Mouse (Mus musculus): ENCODE data around the gene C1rl. TPM values are rescaled to one million over a fixed set of nuclear protein-coding genes. Genes with fewer than 3 reads are reported as not detected.
A peak's percentile ranks its signal among the peaks of the same experiment; 100 is the strongest.
"Not testable (repeated sequence)": the region's sequence is repeated elsewhere in the genome, so short reads cannot be mapped to it uniquely, and the experiment has no call there.

C1rl gene
- polyA plus RNA-seq, 1 experiment from 2014 or later, result 0.58 TPM

DNA sequence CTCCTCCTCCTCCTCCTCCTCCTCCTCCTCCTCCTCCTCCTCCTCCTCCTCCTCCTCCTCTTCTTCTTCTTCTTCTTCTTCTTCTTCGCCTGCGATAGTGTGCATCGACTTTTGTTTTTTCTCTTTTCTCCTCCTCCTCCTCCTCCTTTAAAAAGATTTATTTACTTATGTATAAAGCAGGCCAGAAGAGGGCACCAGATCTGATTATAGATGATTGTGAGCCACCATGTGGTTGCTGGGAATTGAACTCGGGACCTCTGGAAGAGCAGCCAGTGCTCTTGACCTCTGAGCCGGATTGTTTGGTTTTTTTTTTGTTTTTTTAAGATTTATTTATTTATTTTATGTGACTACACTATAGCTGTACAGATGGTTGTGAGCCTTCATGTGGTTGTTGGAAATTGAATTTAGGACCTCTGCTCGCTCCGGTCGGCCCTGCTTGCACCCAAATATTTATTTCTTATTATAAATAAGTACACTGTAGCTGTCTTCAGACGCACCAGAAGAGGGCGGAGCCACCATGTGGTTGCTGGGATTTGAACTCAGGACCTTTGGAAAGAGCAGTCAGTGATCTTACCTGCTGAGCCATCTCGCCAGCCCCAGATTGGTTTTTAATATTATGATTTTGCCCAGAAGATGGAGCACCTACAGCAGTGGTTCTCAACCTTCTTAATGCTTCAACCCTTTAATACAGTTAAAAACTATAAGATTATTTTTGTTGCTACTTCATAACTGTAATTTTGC, 17.4 kb upstream of the C1rl start:
- not testable (repeated sequence) for H3K9me3 ChIP-seq (ENCODE audit: control insufficient read depth, low read length); H3K4me3 ChIP-seq (ENCODE audit: control insufficient read depth in 1 of 2, insufficient read depth in 1 of 2, low read depth in 1 of 2, low read length in 2 of 2); H3K9ac ChIP-seq (ENCODE audit: low read length); H3K36me3 ChIP-seq (ENCODE audit: control insufficient read depth, insufficient read depth, low read length); H3K4me2 ChIP-seq (ENCODE audit: low read length); H3K27me3 ChIP-seq (ENCODE audit: control insufficient read depth, insufficient read depth, low read length); H3K27ac ChIP-seq (replicated peaks in 1 of 2; ENCODE audit: control insufficient read depth in 1 of 2, insufficient read depth in 1 of 2, low read depth in 2 of 2, low read length in 2 of 2); ATAC-seq (ENCODE audit: insufficient number of reproducible peaks, insufficient read depth, low FRiP score, low read depth)
- peaks cover 8 to 11% of the 10 kb centered on the region in 2 experiments for H3K4me1 ChIP-seq (ENCODE audit: control insufficient read depth in 2 of 2, insufficient read depth in 2 of 2, low read length in 2 of 2)
- 83% methylated on average over 8 of the region's 11 CpGs for WGBS

DNA sequence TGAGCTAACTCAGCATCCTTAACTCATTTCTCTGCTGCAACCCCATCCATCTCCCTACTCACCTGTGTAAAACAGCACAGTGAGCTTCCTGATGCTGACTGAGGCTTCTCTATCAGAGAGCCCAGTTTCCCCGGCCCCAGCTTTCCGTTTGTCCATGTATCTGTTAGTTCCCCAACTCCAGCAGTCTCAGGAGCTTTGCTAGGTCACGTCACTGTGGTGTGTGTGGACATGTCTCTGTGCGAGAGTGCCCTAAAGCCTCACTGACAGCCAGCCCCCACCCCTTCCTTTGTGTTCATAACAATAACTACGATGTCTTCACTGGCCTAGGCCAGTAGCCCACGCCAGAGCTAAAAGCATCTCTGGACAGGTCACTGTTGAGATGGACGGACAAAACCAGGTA, 16.7 kb upstream of the C1rl start:
- Histone ChIP-seq H3K9ac (ENCODE audit: low read length) (no peak overlapping the region), H3K4me3 (ENCODE audit: control insufficient read depth in 1 of 2, insufficient read depth in 1 of 2, low read depth in 1 of 2, low read length in 2 of 2) (no peak overlapping the region), H3K27me3 (ENCODE audit: control insufficient read depth, insufficient read depth, low read length) (no peaks in the 10 kb centered on the region), H3K4me2 (ENCODE audit: low read length) (no peak overlapping the region), H3K9me3 (ENCODE audit: control insufficient read depth, low read length) (no peaks in the 10 kb centered on the region), H3K36me3 (ENCODE audit: control insufficient read depth, insufficient read depth, low read length) (no peaks in the 10 kb centered on the region), H3K27ac (replicated peaks in 1 of 2; ENCODE audit: control insufficient read depth in 1 of 2, insufficient read depth in 1 of 2, low read depth in 2 of 2, low read length in 2 of 2) (no peak overlapping the region), H3K4me1 (ENCODE audit: control insufficient read depth in 2 of 2, insufficient read depth in 2 of 2, low read length in 2 of 2) (peaks cover 8 to 11% of the 10 kb centered on the region in 2 experiments)
- WGBS, result 86% methylated on average over 7 of the region's 7 CpGs
- ATAC-seq (ENCODE audit: insufficient number of reproducible peaks, insufficient read depth, low FRiP score, low read depth), result no peak

GRCm38 (mm10) chr6:124476796-124477195, 16.1 kb upstream of the C1rl start:
- no peak overlapping the region for H3K9ac ChIP-seq (ENCODE audit: low read length)
- H3K27ac ChIP-seq (replicated peaks in 1 of 2; ENCODE audit: control insufficient read depth in 1 of 2, insufficient read depth in 1 of 2, low read depth in 2 of 2, low read length in 2 of 2), result no peak overlapping the region
- WGBS, result 87% methylated on average over 11 of the region's 11 CpGs
- ATAC-seq (ENCODE audit: insufficient number of reproducible peaks, insufficient read depth, low FRiP score, low read depth), result no peak
- no peak overlapping the region for H3K4me3 ChIP-seq (ENCODE audit: control insufficient read depth in 1 of 2, insufficient read depth in 1 of 2, low read depth in 1 of 2, low read length in 2 of 2)
- no peak overlapping the region for H3K4me2 ChIP-seq (ENCODE audit: low read length)
- peaks cover 8 to 11% of the 10 kb centered on the region in 2 experiments for H3K4me1 ChIP-seq (ENCODE audit: control insufficient read depth in 2 of 2, insufficient read depth in 2 of 2, low read length in 2 of 2)
- no peaks in the 10 kb centered on the region for H3K36me3 ChIP-seq (ENCODE audit: control insufficient read depth, insufficient read depth, low read length)
- H3K27me3 ChIP-seq (ENCODE audit: control insufficient read depth, insufficient read depth, low read length), result no peaks in the 10 kb centered on the region
- no peaks in the 10 kb centered on the region for H3K9me3 ChIP-seq (ENCODE audit: control insufficient read depth, low read length)

DNA sequence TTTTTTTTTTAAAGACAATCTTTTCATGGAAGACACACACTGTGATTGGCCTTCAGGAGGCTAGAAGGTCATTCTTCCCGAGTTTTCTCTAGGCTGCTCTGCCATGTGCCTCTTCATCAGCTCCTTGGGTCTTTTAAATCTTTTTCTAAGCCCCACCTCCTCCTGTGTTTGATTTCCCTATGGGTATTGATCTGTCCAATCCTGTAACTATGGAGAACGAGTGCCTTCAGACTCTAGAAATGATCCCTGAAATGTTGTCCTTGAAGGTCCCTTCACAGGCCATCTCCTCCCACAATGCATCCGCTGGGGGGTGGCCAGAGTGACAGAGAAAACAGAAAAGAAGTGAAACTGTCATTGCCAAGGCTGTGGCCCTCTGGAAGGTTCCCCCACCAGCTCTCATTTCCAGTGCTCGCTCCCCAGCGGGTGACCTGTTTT, 15.7 kb upstream of the C1rl start:
- Histone ChIP-seq H3K27ac (replicated peaks in 1 of 2; ENCODE audit: control insufficient read depth in 1 of 2, insufficient read depth in 1 of 2, low read depth in 2 of 2, low read length in 2 of 2) (no peak overlapping the region), H3K4me3 (ENCODE audit: control insufficient read depth in 1 of 2, insufficient read depth in 1 of 2, low read depth in 1 of 2, low read length in 2 of 2) (no peak overlapping the region), H3K9ac (ENCODE audit: low read length) (no peak overlapping the region), H3K4me2 (ENCODE audit: low read length) (no peak overlapping the region), H3K4me1 (ENCODE audit: control insufficient read depth in 2 of 2, insufficient read depth in 2 of 2, low read length in 2 of 2) (peaks cover 8 to 11% of the 10 kb centered on the region in 2 experiments), H3K36me3 (ENCODE audit: control insufficient read depth, insufficient read depth, low read length) (no peaks in the 10 kb centered on the region), H3K27me3 (ENCODE audit: control insufficient read depth, insufficient read depth, low read length) (no peaks in the 10 kb centered on the region), H3K9me3 (ENCODE audit: control insufficient read depth, low read length) (no peaks in the 10 kb centered on the region)
- 70% methylated on average over 5 of the region's 5 CpGs for WGBS
- ATAC-seq (ENCODE audit: insufficient number of reproducible peaks, insufficient read depth, low FRiP score, low read depth), result no peak

DNA sequence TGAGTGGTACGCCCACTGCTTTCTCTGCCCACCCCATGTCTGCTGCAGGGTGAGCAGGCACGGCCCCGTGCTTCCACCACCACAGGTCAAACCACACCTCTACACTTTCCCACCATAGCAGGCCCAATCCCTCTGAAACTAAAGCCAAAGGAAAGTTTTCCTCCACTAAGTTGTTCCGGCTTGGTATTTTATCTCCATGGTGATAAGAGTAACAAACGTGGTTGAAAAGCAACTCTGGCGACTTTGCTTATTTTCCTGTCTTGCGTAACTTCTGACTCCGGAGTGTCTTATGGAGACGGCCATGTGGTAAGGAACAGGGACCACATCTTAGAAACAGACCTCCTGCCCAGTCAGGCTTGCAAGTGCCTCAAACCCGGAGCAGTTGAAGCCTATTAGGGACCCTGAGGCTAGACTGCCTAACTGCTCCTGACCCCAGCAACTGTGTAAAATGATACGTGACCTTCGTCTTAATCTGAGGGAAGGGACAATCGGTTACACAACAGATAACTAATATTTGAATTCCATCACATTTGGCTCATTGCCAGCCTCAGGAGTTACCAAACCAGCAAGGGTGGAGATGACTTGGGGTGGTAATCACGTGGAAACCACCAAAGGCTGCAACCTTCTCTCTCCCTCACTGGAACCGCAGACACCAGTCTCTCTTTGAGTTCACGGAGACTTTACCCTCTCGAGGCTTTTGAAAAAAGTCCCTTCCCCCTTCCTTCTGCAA, 14.8 kb upstream of the C1rl start:
- 41% methylated on average over 17 of the region's 17 CpGs for WGBS
- peak; percentile 27; the same call in 1 of the 2 replicates for ATAC-seq (ENCODE audit: insufficient number of reproducible peaks, insufficient read depth, low FRiP score, low read depth)
- Histone ChIP-seq H3K4me3 (ENCODE audit: control insufficient read depth in 1 of 2, insufficient read depth in 1 of 2, low read depth in 1 of 2, low read length in 2 of 2) (no peak overlapping the region), H3K9me3 (ENCODE audit: control insufficient read depth, low read length) (no peaks in the 10 kb centered on the region), H3K27ac (replicated peaks in 1 of 2; ENCODE audit: control insufficient read depth in 1 of 2, insufficient read depth in 1 of 2, low read depth in 2 of 2, low read length in 2 of 2) (no peak overlapping the region), H3K4me1 (ENCODE audit: control insufficient read depth in 2 of 2, insufficient read depth in 2 of 2, low read length in 2 of 2) (peaks cover 8 to 11% of the 10 kb centered on the region in 2 experiments), H3K27me3 (ENCODE audit: control insufficient read depth, insufficient read depth, low read length) (no peaks in the 10 kb centered on the region), H3K36me3 (ENCODE audit: control insufficient read depth, insufficient read depth, low read length) (no peaks in the 10 kb centered on the region), H3K9ac (ENCODE audit: low read length) (no peak overlapping the region), H3K4me2 (ENCODE audit: low read length) (no peak overlapping the region)

- Histone ChIP-seq H3K36me3 (ENCODE audit: control insufficient read depth, insufficient read depth, low read length) (no peaks in the 10 kb centered on the region), H3K4me3 (ENCODE audit: control insufficient read depth in 1 of 2, insufficient read depth in 1 of 2, low read depth in 1 of 2, low read length in 2 of 2) (no peak overlapping the region), H3K27ac (replicated peaks in 1 of 2; ENCODE audit: control insufficient read depth in 1 of 2, insufficient read depth in 1 of 2, low read depth in 2 of 2, low read length in 2 of 2) (no peak overlapping the region), H3K27me3 (ENCODE audit: control insufficient read depth, insufficient read depth, low read length) (no peaks in the 10 kb centered on the region), H3K4me2 (ENCODE audit: low read length) (no peak overlapping the region), H3K9me3 (ENCODE audit: control insufficient read depth, low read length) (no peaks in the 10 kb centered on the region), H3K4me1 (ENCODE audit: control insufficient read depth in 2 of 2, insufficient read depth in 2 of 2, low read length in 2 of 2) (peaks cover 8 to 11% of the 10 kb centered on the region in 2 experiments), H3K9ac (ENCODE audit: low read length) (no peak overlapping the region)
- WGBS, result 74% methylated on average over 3 of the region's 3 CpGs
- no peak for ATAC-seq (ENCODE audit: insufficient number of reproducible peaks, insufficient read depth, low FRiP score, low read depth)
Measured at GRCm38 (mm10) chr6:124478874-124479572, 13.9 kb upstream of the C1rl start.

GRCm38 (mm10) chr6:124479573-124479930, 13.4 kb upstream of the C1rl start:
- Histone ChIP-seq H3K27ac (replicated peaks in 1 of 2; ENCODE audit: control insufficient read depth in 1 of 2, insufficient read depth in 1 of 2, low read depth in 2 of 2, low read length in 2 of 2) (no peak overlapping the region), H3K9me3 (ENCODE audit: control insufficient read depth, low read length) (no peaks in the 10 kb centered on the region), H3K27me3 (ENCODE audit: control insufficient read depth, insufficient read depth, low read length) (no peaks in the 10 kb centered on the region), H3K4me3 (ENCODE audit: control insufficient read depth in 1 of 2, insufficient read depth in 1 of 2, low read depth in 1 of 2, low read length in 2 of 2) (no peak overlapping the region), H3K4me2 (ENCODE audit: low read length) (no peak overlapping the region), H3K36me3 (ENCODE audit: control insufficient read depth, insufficient read depth, low read length) (no peaks in the 10 kb centered on the region), H3K9ac (ENCODE audit: low read length) (no peak overlapping the region), H3K4me1 (ENCODE audit: control insufficient read depth in 2 of 2, insufficient read depth in 2 of 2, low read length in 2 of 2) (peaks cover 8 to 11% of the 10 kb centered on the region in 2 experiments)
- ATAC-seq (ENCODE audit: insufficient number of reproducible peaks, insufficient read depth, low FRiP score, low read depth), result no peak
- 83% methylated on average over 3 of the region's 3 CpGs for WGBS

All from heart, embryonic 14.5 days (tissue).